Mouse (Mus musculus) embryo, embryonic 10.5 days (tissue): Measurements from ENCODE around the gene Asl.
"Not testable (repeated sequence)": the region's sequence is repeated elsewhere in the genome, so short reads cannot be mapped to it uniquely, and the experiment has no call there.

ENCODE experiments used
- DNase-seq: peaks from one replicate; pipeline ENCODE4 v3.0.0-alpha.2; 2015; ENCODE audit warnings: low spot score

The Asl gene

GRCm38 (mm10) chr5:130046100-130046499 is 17.1 kb upstream of the Asl start:
- no peak for DNase-seq

GRCm38 (mm10) chr5:130044201-130044695 is 15.2 kb upstream of the Asl start:
- peak; percentile 41 for DNase-seq

- DNase-seq: no peak
These were observed 14.7 kb upstream of the Asl start for GRCm38 (mm10) chr5:130043741-130044140.

DNA sequence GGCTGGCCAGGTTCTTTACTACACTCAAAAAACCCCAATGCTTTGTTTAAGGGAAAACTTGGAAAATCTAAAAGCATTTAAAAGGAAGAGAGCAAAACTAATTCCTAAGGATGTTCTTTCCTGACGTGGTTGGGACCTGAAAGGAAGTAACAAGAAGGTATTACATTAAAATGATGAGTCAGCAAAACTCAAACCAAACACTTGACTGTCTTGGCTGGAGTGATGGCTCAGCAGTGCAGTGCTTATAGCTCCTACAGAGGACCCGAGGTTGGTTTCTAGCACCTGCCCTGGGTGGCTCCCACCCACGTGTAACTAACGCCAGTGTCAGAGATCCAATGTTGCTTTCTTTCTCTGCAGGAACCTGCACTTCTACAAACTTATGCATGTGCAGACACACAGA is 12.2 kb upstream of the Asl start:
- no peak for DNase-seq

DNA sequence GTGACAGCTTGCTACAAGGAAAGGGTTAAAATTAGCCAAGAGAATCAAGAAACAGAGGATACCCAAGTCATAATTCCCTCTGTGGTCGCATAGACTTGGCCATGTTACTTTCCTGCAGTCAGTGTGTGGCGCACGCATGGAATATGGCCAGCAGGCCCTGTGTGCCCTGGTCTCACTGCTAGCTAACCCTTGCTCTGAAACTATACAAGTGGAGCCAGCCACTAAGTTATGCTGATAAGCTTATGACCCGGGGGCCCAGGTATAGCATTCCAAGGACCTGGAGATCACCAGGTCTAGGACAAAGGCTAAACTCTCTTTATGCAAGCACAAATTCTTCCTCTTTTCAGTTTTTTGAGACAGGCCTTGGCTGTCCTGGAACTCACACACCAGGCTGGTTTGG is 11.8 kb upstream of the Asl start:
- DNase-seq: no peak

DNA sequence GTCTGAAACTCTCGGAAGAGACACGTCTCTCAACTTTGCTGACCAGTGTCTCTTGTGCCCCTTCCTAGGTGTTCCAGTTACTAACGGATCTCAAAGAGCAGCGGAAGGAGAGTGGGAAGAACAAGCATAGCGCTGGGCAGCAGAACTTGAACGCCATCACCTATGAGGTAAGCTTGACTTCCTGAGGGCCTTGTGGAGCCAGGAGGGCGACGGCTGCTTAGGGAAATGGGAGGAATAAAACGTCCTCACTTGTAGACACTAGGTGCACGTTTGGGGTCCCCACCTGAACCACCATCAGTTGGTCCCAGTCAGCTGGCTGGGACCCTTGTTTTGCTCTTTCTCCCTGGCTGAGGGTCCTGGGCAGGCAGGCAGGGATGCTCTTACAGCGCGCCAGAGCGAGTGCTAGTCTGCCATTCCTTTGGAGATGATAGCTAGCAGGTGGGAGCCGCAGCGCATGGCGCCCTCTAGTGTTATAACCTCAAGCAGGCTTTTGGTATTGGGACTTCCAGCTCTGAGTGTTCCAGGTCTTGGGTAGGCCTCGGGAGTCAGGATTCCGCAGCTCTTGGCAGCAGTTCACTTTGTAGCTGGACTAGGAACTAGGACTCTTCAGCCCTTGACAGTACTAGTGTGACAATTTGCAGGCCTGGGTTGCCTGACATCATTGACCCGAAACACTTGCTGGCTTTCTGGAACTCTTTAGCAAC is 8.9 kb upstream of the Asl start:
- peak; percentile 84 for DNase-seq

DNA sequence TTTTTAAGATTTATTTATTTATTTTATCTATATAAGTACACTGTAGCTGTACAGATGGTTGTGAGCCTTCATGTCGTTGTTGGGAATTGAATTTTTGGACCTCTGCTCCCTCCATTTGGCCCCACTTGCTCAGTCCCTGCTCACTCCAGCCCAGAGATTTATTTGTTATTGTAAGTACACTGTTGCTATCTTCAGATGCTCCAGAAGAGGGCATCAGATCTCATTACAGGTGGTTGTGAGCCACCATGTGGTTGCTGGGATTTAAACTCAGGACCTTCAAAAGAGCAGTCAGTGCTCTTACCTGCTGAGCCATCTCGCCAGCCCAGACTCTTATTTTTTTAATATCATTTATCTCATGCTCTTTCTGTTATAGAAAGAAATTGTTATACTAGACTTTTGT is 7.3 kb upstream of the Asl start:
- not testable (repeated sequence) for DNase-seq

DNA sequence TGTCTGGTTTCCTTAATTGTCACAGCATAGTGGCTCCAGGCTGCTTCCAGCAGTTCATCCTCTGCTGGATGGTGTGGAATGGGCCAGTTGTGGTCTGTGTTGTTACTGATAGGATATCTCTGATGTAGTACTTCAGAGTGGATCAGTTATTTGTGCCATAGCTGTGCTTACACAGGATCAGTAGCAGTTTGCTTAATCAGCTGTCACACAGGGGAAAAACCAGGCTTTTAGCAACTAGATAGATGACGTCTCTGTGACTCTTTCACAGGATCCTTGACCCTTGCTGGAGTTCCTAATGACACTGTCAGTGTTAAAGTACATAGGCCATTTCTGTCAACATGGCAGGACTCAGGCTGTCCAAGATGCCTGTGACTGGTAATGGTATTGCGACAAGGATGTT is 4.8 kb upstream of the Asl start:
- no peak for DNase-seq

GRCm38 (mm10) chr5:130031410-130032390 is 2.7 kb upstream of the Asl start:
- no peak for DNase-seq

DNA sequence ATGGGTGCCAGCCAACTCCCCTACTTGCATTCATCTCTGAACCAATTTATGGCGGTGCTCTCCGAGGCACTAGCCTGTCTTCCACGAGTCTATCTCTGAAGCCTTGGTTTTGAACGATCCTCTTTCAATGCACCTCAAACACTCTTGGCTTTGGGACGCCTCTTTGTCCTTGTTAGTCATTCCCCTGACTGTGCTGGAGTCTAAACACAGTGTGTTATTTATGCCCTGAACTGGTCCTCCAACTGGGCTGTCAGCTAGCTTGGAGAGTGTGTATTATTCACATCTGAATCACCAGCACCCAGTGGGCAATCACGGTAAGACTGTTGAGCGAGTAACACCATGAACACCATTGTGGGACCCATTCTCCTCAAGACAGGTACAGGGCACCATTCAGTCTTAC is 1.4 kb downstream of the Asl start:
- no peak for DNase-seq

DNA sequence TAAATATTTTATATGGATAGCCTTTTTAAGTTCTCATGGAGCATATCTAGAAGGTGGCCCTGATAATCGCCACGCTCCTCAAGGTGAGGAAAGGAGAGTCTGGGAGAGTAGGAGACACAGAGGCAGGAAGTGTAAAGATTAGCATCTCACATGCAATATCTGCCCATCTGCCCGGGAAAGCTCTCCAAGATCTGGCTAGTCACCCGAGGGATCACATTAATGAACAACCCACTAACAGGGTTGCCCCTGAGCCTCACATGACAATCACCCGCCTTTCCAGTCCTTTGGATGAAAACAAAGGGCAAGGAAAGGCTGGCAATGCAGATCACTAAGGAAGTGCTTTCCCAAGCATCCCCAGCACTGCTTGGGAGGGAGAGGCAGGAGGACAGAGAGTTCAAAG is 1.9 kb downstream of the Asl start:
- no peak for DNase-seq

- DNase-seq: peak; percentile 95
These were observed 5.1 kb downstream of the Asl start for GRCm38 (mm10) chr5:130023767-130024539.

DNA sequence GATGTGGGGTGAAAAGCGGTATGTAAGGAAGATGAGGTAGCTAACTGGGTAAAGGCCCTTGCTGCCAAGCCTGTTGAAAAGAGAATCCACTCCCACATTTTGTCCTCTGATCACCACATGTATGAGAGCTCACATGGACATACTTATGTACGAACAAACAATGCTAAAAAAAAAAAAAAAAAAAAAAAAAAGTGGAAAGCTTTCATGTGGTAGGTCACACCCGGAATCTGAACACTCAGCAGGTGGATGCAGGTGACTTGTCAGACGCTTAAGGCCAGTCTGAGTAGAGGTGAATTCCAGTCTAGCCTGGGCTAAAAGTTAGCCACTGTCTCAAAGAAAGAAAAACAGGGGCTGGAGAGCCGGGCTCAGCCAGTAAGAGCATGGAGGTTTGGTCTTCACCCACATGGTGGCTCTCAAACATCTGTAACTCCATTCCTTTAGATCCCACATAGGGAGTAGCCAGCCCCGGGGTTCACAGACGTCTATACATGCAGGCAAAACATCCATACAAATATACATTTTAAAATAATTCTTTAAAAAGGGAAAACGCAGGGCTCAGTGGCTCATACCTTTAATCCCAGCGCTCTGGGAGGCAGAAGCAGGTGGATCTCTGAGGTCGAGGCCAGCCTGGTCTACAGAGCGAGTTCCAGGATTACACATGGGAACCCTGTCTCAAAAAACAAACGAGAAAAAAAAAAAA is 5.8 kb downstream of the Asl start:
- DNase-seq: no peak

DNA sequence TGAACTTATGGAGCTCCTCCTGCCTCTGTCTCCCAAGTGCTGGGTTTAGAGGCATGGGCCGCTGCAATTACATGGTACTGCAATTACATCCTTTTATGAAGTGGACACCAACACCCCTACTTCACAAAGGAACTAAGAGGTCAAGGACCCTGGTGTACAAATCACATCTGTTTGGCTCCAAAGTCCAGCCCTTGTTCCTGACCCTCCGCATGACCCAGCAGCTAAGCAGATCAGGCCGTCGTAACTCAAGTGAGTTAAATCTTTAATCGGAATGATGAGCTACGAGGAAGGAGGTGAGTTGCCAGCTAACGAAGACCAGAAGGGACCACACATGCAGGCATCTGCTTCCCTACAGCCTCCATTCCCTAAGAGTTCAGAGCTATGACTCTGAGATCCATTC is 6.7 kb downstream of the Asl start:
- DNase-seq: no peak

DNA sequence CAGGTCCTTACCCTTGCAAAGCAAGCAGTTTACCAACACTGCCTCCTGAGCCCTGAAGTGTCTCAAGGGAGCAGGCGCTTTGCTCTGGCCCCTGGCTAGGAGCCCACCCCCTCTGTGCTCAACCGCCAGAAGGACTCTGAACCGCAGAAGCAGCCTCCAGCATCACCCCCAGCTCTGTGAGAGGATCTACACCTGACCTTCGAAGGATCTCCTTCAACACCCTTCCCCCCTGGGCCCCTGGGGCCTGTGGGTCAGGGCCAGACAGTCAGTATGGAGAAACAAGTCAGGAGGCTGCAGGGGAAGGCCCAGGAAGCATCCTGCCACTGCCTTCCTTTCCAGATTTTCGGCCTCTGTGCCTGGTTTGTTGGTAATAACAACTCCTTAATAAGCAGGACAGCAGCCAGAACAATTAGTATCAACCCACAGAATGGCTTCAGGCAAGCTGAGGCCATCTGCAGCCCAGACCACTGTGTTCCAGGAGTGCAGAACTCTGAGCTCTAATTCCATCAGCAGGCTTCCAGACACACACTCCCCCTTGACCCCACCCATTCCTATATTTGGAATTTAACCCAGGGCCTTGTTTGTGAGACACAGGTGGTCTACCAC is 7.6 kb downstream of the Asl start:
- no peak for DNase-seq

DNA sequence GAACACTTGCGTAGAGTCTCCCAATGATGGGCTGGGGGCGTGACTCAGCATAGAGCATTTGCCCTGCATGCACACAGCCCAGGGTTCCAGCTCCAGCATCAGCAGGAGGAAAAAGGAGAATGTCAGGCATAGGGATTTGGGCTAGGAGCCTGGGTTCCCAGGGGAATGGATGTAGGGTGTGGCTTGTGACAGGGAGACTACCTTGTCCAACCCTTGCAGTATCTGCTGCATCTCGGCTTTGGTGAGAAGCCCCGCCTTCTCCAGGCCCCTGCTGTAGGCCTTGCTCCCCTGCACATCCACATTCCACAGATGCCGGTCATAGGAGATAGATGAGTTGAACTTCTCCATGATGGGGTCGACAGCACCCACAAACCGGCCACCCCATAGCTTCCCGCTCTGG is 9.6 kb downstream of the Asl start:
- DNase-seq: no peak

DNA sequence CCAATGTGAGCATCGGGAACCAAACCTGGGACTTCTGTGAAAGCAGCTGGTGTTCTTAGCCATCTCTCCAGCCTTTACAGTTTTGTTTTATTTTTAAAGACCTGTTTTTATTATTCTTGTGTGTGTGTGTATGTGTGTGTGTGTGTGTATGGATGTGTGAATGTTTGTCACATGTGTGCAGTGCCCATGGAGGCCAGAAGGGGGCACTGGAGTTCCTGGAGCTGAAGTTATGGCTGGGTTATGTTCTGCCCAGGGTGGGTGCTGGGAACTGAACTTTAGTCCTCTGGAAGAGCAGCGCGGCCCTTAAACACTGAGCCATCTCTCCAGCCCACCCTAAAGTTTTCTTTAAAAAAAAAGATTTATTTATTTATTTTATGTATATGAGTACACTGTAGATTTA is 13.9 kb downstream of the Asl start:
- DNase-seq: no peak

GRCm38 (mm10) chr5:130010961-130011360 is 18.1 kb downstream of the Asl start:
- no peak for DNase-seq

DNA sequence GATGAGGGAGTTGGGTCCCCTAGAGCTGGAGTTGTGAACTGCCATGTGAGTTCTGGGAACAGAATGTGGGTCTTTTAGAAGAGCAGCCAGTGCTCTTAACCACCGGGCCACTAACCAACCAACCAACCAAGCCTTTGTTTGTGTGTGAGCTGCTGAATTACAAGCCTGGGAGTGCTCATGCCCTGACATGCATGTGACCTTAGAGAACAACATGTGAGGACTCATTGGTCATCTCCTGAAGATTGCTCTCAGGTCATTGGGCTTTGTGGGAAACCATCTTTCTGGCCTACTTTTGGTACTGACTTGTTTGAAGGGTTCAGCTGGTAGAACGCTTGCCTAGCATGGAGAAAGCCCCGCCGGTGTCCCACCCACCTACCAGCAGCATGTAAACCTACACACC is 19.3 kb downstream of the Asl start:
- no peak for DNase-seq

DNA sequence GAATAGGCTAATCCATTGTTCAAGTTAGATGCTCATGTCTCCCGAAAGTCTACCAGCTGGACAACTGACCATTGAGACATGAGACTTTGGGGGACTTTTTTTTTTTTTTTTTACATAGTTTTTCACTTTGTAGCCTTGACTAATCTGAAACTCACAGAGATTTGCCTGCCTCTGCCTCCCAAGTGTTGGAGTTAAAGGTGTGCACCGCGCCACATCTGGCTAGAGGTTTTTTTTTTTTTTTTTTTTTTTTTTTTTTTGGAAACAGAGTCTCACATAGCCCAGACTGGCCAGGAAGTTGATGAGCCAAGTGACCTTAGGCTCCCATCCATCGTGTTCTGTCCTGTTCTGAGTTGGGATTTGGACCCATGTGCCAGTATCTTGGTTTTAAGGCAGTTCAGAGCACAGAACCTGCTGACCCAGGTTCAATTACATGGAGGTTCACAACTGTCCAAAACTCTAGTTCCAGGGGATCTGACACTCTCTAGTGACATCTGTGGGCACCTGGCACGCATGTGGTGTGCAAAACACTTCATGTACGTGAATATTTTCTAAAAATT is 20.9 kb downstream of the Asl start:
- no peak for DNase-seq

DNA sequence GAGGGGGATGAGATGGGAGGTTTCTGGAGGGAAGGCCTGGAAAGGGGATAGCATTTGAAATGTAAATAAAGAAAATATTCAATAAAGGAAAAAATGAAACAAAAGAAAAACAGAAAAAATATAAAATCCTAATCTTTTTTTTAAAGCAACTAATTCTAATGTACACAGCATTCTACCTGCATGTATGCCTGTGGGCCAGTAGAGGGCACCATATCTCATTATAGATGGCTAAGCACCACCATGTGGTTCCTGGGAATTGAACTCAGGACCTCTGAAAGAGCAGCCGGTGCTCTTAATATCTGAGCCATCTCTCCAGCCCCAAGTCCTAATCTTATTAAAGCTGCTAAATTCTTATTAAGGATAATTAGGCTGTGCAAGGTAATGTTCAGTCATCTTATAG is 21.7 kb downstream of the Asl start:
- DNase-seq: no peak
